Mouse (Mus musculus): ENCODE results near the gene Cpne2. TPM values are rescaled to one million over a fixed set of nuclear protein-coding genes. Genes with fewer than 3 reads are reported as not detected.

Cpne2 gene
- 4.4 and 4.6 TPM in 2 replicates for polyA plus RNA-seq (2015; fragmentation: Nextera tagmentation; extraction: Ambion mirVana)

DNA sequence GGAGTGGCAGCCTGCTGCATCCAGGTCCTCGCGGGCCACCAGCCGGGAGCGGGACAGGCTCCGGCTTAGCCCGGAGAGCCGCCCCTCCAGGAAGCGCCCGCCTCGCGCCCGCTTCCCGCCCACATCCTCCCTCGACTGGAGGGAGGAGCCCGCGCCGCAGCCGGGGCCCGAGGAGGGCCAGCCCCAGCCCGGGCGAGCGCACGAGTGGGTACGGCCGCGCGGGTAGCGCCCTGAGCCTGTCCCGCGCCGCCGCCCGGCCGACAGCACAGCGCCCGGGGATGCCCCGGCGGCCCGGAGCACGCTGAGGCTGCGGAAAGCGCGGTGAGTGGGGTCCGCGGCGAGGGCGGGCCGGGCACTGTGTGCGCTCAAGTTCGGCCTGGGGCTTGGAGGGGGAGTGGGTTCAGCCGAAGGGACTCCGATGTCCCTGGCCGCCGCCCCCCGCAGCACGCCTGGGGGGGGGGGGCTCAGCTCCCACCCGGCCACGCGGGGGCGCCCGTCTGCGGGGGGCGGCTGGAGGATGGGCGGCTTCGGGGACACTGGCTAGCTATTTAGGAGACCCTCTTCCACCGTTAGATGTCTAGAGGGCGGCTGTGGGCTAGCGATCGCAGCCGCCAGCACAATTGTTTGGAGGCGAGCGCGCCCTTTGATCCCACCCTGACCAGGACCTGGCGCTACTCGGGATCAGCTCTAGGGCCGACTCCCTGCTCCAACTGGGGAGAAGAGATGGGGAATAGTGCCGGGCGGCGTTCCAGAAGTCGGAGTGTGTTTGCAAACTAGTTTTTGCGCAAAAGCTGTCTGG is at the start of gene Cpne2:
Cpne2 (plus strand) TSS at position 118 of the 799 bp plus-strand sequence.
- peak within 1 kb of the TSS; percentile 98 for H3K4me2 ChIP-seq (replicated peaks; ENCODE audit: low read depth)
- H3K9me3 ChIP-seq (ENCODE audit: control insufficient read depth), result no peaks in the 10 kb centered on the region
- peak; percentile 75 for ATAC-seq
- H3K36me3 ChIP-seq (ENCODE audit: control insufficient read depth, insufficient read depth), result no peaks in the 10 kb centered on the region
- peaks cover 10% of the 10 kb centered on the region; the same call in 1 of the 2 replicates for H3K27me3 ChIP-seq (replicated peaks; ENCODE audit: control insufficient read depth, insufficient read depth, low read length)
- peak within 1 kb of the TSS; percentile 65 for H3K4me3 ChIP-seq (ENCODE audit: low read depth, low read length)
- H3K9ac ChIP-seq (ENCODE audit: low read depth, low read length), result peak within 1 kb of the TSS; percentile 58
- H3K4me1 ChIP-seq (replicated peaks; ENCODE audit: control insufficient read depth, insufficient read depth, low read length), result no peaks in the 10 kb centered on the region
- peak; percentile 60 for TF ChIP-seq CTCF (IDR thresholded peaks at IDR 0.05; ENCODE audit: low read depth)
- under 1% methylated on average over 69 of the region's 81 CpGs for WGBS
- no peak within 1 kb of the TSS for H3K27ac ChIP-seq (ENCODE audit: low read depth, low read length)

DNA sequence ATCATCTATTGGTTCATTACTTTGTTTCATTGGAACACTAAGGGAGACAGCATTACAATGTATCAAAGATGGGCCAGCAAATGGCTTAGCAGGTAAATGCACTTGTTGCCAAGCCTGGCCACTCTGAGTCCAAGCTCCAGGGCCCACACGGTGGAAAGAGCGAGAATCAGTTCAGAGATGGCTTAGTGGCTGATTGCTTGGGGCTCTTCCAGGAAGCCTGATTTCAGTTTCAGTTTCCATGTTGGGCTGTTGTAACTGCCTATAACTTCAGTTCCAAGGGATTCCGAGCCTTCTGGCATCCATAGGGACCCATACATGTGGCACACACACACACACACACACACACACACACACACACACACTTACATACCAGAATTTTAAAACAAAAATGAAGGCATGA is 47.5 kb upstream of the Cpne2 start:
- no peak overlapping the region for H3K27ac ChIP-seq (ENCODE audit: low read depth, low read length)
- H3K27me3 ChIP-seq (replicated peaks; ENCODE audit: control insufficient read depth, insufficient read depth, low read length), result 0 out of 2 replicates have a peak, but pooled peaks cover 3% of the 10 kb centered on the region
- peak overlapping the region; percentile 44 for H3K4me2 ChIP-seq (replicated peaks; ENCODE audit: low read depth)
- TF ChIP-seq CTCF (IDR thresholded peaks at IDR 0.05; ENCODE audit: low read depth), result no peak
- H3K36me3 ChIP-seq (ENCODE audit: control insufficient read depth, insufficient read depth), result no peaks in the 10 kb centered on the region
- no peak overlapping the region for H3K4me3 ChIP-seq (ENCODE audit: low read depth, low read length)
- WGBS, result 33% methylated on average over 3 of the region's 3 CpGs
- H3K9ac ChIP-seq (ENCODE audit: low read depth, low read length), result no peak overlapping the region
- no peaks in the 10 kb centered on the region for H3K9me3 ChIP-seq (ENCODE audit: control insufficient read depth)
- 0 out of 2 replicates have a peak, but pooled peaks have one; percentile 23 for ATAC-seq
- no peaks in the 10 kb centered on the region for H3K4me1 ChIP-seq (replicated peaks; ENCODE audit: control insufficient read depth, insufficient read depth, low read length)

DNA sequence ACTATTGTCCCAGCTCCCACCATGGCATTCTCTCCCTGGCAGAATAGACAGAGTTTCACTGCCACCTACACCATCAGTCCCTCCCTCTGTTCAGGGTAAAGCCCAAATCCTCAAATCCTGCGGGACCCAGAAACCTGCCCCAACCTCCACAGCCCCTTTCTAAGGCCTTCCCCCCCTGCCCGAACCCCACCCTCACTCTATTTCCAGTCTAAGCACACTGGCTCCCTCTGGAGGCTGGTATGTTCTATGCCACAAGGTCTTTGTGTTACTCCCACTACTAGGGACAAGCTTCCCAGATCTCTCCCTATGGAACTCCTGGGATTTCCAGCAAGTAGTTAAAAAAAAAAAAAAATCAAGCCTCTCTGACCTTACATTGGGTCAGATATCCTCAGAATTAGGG is 46.9 kb upstream of the Cpne2 start:
- WGBS, result 10% methylated on average over 2 of the region's 2 CpGs
- peak; percentile 46; the same call in 1 of the 2 replicates for ATAC-seq

DNA sequence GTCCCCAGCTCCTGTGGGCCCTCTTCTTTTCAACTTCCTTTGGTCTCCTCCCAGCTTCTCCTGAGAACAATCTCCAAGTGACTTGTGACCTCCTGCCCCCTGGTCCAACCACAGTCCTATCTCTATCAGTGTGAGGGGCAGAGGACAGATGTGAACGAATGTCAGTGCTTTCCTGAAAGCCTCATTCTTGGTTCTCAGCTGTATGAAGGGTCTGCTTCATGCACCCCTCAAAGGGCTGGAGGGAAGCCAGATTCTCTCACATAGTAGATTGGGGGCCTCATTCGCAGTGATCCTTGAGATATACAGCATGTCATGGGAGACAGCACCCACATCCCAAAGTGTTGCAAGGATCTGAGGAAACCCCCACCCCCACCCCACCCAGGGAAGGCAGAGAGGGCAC is 44.8 kb upstream of the Cpne2 start:
- no peak for TF ChIP-seq CTCF (IDR thresholded peaks at IDR 0.05; ENCODE audit: low read depth)
- no peak overlapping the region for H3K9ac ChIP-seq (ENCODE audit: low read depth, low read length)
- no peaks in the 10 kb centered on the region for H3K9me3 ChIP-seq (ENCODE audit: control insufficient read depth)
- 60% methylated on average over 2 of the region's 2 CpGs for WGBS
- H3K4me2 ChIP-seq (replicated peaks; ENCODE audit: low read depth), result no peak overlapping the region
- H3K4me3 ChIP-seq (ENCODE audit: low read depth, low read length), result no peak overlapping the region
- no peak overlapping the region for H3K27ac ChIP-seq (ENCODE audit: low read depth, low read length)
- no peak for ATAC-seq
- H3K36me3 ChIP-seq (ENCODE audit: control insufficient read depth, insufficient read depth), result no peaks in the 10 kb centered on the region
- no peaks in the 10 kb centered on the region for H3K27me3 ChIP-seq (replicated peaks; ENCODE audit: control insufficient read depth, insufficient read depth, low read length)
- no peaks in the 10 kb centered on the region for H3K4me1 ChIP-seq (replicated peaks; ENCODE audit: control insufficient read depth, insufficient read depth, low read length)

More for the DNA sequence above, 46.9 kb upstream of the Cpne2 start:
- H3K36me3 ChIP-seq (ENCODE audit: control insufficient read depth, insufficient read depth), result no peaks in the 10 kb centered on the region
- H3K4me3 ChIP-seq (ENCODE audit: low read depth, low read length), result no peak overlapping the region
- H3K27me3 ChIP-seq (replicated peaks; ENCODE audit: control insufficient read depth, insufficient read depth, low read length), result 0 out of 2 replicates have a peak, but pooled peaks cover 3% of the 10 kb centered on the region
- H3K9me3 ChIP-seq (ENCODE audit: control insufficient read depth), result no peaks in the 10 kb centered on the region
- TF ChIP-seq CTCF (IDR thresholded peaks at IDR 0.05; ENCODE audit: low read depth), result peak; percentile 82
- H3K4me1 ChIP-seq (replicated peaks; ENCODE audit: control insufficient read depth, insufficient read depth, low read length), result no peaks in the 10 kb centered on the region
- no peak overlapping the region for H3K27ac ChIP-seq (ENCODE audit: low read depth, low read length)
- peak overlapping the region; percentile 44 for H3K4me2 ChIP-seq (replicated peaks; ENCODE audit: low read depth)
- H3K9ac ChIP-seq (ENCODE audit: low read depth, low read length), result no peak overlapping the region

DNA sequence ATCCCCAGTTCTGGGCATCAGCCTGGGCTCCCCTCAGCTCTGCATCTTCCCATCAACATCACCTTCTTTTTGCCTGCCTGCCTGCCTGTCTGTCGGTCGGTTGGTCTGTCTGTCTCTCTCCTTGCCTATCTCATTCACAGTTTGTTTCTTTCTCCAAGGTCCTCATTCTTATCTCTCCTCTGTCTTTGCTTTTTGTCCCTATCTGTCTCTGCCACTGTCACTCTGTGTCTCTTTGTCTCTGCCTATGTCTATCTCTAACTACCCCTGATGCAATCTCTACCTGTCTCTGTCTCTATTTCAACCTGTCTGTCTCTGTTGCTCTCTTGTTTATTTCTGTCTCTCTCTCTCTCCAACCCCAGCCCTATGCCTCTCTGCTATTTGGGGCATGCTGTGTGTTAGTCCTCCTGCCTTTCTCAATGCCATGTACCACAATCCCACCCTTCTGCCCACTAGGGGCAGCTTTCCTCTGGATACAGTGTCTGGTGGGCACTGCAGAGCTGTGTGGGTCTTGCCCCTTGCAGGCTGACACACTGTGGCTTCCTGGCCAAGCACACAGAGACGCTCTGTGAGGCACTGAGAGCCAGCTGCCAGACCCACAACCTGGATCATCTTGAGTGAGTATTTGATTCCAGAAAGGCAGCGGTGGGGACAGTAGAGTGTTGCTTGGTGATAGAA is 42.8 kb upstream of the Cpne2 start:
- Histone ChIP-seq H3K9me3 (ENCODE audit: control insufficient read depth) (no peaks in the 10 kb centered on the region), H3K9ac (ENCODE audit: low read depth, low read length) (no peak overlapping the region), H3K4me1 (replicated peaks; ENCODE audit: control insufficient read depth, insufficient read depth, low read length) (no peaks in the 10 kb centered on the region), H3K36me3 (ENCODE audit: control insufficient read depth, insufficient read depth) (no peaks in the 10 kb centered on the region), H3K27me3 (replicated peaks; ENCODE audit: control insufficient read depth, insufficient read depth, low read length) (no peaks in the 10 kb centered on the region), H3K4me2 (replicated peaks; ENCODE audit: low read depth) (no peak overlapping the region), H3K4me3 (ENCODE audit: low read depth, low read length) (no peak overlapping the region), H3K27ac (ENCODE audit: low read depth, low read length) (no peak overlapping the region)
- no peak for ATAC-seq
- TF ChIP-seq CTCF (IDR thresholded peaks at IDR 0.05; ENCODE audit: low read depth), result peak; percentile 37
- 58% methylated on average over 4 of the region's 4 CpGs for WGBS

DNA sequence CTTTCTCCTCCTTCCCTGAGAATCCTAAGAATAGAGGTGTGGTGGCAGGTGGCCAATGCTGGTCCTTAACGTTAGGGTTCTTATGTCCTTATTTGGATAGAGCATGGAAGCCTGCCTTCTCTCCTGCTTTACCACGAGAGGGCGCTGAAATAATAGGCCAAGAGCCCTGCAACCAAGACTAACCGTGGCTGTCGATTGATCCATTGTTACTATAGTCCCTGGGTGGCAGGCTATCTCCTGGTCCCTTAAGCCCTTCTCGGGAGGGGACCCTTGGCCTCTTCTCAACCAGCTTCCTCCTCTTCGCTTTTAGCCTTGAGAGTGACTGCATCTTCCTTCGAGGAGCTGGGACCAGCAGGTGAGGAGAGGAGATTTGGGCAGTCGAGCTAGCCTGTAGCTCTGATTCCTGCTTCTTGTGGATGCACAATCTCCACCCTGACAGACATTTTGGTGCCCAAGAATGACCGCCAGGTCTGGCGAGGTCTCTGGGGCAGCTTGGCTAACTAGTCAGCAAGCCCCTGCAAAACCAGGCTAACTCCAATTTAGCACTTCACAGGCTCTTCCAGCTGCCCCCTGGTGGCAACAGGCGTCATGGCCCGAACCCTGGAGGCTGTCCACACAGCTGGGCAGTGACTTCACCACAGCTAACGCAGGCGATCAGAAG is 40.6 kb upstream of the Cpne2 start:
- 8% methylated on average over 15 of the region's 15 CpGs for WGBS
- Histone ChIP-seq H3K4me1 (replicated peaks; ENCODE audit: control insufficient read depth, insufficient read depth, low read length) (no peaks in the 10 kb centered on the region), H3K9ac (ENCODE audit: low read depth, low read length) (no peak overlapping the region), H3K27me3 (replicated peaks; ENCODE audit: control insufficient read depth, insufficient read depth, low read length) (no peaks in the 10 kb centered on the region), H3K4me2 (replicated peaks; ENCODE audit: low read depth) (peak overlapping the region; percentile 62), H3K4me3 (ENCODE audit: low read depth, low read length) (0 out of 2 replicates have a peak overlapping the region, but pooled peaks have one; percentile 11), H3K27ac (ENCODE audit: low read depth, low read length) (no peak overlapping the region), H3K36me3 (ENCODE audit: control insufficient read depth, insufficient read depth) (no peaks in the 10 kb centered on the region), H3K9me3 (ENCODE audit: control insufficient read depth) (no peaks in the 10 kb centered on the region)
- peak; percentile 87 for TF ChIP-seq CTCF (IDR thresholded peaks at IDR 0.05; ENCODE audit: low read depth)
- peak; percentile 74 for ATAC-seq

All from intestine, postnatal 0 days (tissue).